Mouse (Mus musculus) spleen, postnatal 14 days (tissue): Measurements from ENCODE around the gene Gabbr2.

ENCODE experiments used
- DNase-seq, 2 experiments: peaks; one replicate each; pipeline ENCODE4 v3.0.0; 2021 to 2022; ENCODE audit warnings: low spot score in 2 of 2

The Gabbr2 gene

GRCm38 (mm10) chr4:46710523-46710922 lies 281.1 kb downstream of the Gabbr2 start:
- no peak for DNase-seq

- no peak for DNase-seq
Observed at GRCm38 (mm10) chr4:46710018-46710417, 281.7 kb downstream of the Gabbr2 start.

GRCm38 (mm10) chr4:46709492-46709891 lies 282.2 kb downstream of the Gabbr2 start:
- DNase-seq, result no peak

- no peak for DNase-seq
Observed at GRCm38 (mm10) chr4:46705739-46706138, 285.9 kb downstream of the Gabbr2 start.

GRCm38 (mm10) chr4:46703146-46703545 lies 288.5 kb downstream of the Gabbr2 start:
- DNase-seq, result no peak

GRCm38 (mm10) chr4:46700223-46700651 lies 291.4 kb downstream of the Gabbr2 start:
- DNase-seq, result no peak

- no peak for DNase-seq
Observed at GRCm38 (mm10) chr4:46696467-46696866, 295.2 kb downstream of the Gabbr2 start.

- DNase-seq, result no peak
Observed at GRCm38 (mm10) chr4:46690565-46690964, 301.1 kb downstream of the Gabbr2 start.

GRCm38 (mm10) chr4:46690023-46690420 lies 301.7 kb downstream of the Gabbr2 start:
- no peak for DNase-seq

GRCm38 (mm10) chr4:46689397-46690022 lies 302.2 kb downstream of the Gabbr2 start:
- DNase-seq, result peak; percentile 24 to 61

GRCm38 (mm10) chr4:46688213-46688832 lies 303.4 kb downstream of the Gabbr2 start:
- DNase-seq, result no peak

GRCm38 (mm10) chr4:46684160-46684559 lies 307.5 kb downstream of the Gabbr2 start:
- DNase-seq, result no peak

- DNase-seq, result no peak
Observed at GRCm38 (mm10) chr4:46676646-46677045, 315.0 kb downstream of the Gabbr2 start.

GRCm38 (mm10) chr4:46675992-46676391 lies 315.7 kb downstream of the Gabbr2 start:
- DNase-seq, result no peak

GRCm38 (mm10) chr4:46675272-46675785 lies 316.3 kb downstream of the Gabbr2 start:
- no peak for DNase-seq

- no peak for DNase-seq
Observed at GRCm38 (mm10) chr4:46668620-46669019, 323.1 kb downstream of the Gabbr2 start.

- no peak for DNase-seq
Observed at GRCm38 (mm10) chr4:46666420-46666819, 325.3 kb downstream of the Gabbr2 start.

GRCm38 (mm10) chr4:46665371-46665774 lies 326.3 kb downstream of the Gabbr2 start:
- DNase-seq, result no peak

GRCm38 (mm10) chr4:46664123-46665009 lies 327.3 kb downstream of the Gabbr2 start:
- DNase-seq, result no peak

GRCm38 (mm10) chr4:46661433-46661832 lies 330.2 kb downstream of the Gabbr2 start:
- no peak for DNase-seq

- no peak for DNase-seq
Observed at GRCm38 (mm10) chr4:46658946-46659345, 332.7 kb downstream of the Gabbr2 start.

GRCm38 (mm10) chr4:46657116-46657515 lies 334.6 kb downstream of the Gabbr2 start:
- peak; percentile 45 to 70 for DNase-seq
